Mouse (Mus musculus) liver, adult 2 months (tissue): ENCODE data around the gene Osbpl10.

Experiments
- CTCF ChIP-seq: fragments of 200-500 bp; IDR thresholded peaks from 2 replicates; pipeline ENCODE4 v1.5.1; 2011; ENCODE audit warnings: low read depth, low read length, control low read depth
- POLR2A ChIP-seq: fragments of 200-500 bp; IDR thresholded peaks from 2 replicates; pipeline ENCODE4 v1.6.1; 2011; ENCODE audit warnings: low read length, control low read depth; ENCODE audit not compliant: insufficient read depth; ENCODE audit errors: extremely low read depth

GRCm38 (mm10) chr9:115261896-115262295, 283.5 kb downstream of the Osbpl10 start:
- no peak for TF ChIP-seq CTCF
- no peak for TF ChIP-seq POLR2A
